Mouse (Mus musculus): ENCODE measurements around the gene Ets1. TPM values are rescaled to one million over a fixed set of nuclear protein-coding genes. Genes with fewer than 3 reads are reported as not detected.

The Ets1 gene
- total RNA-seq, 4 experiments from 2014 or later = 9.7 to 11.3 (median 10.7) TPM

- no peak for DNase-seq (ENCODE audit: low spot score in 2 of 2)
Observed at GRCm38 (mm10) chr9:32666611-32667517, 30.8 kb downstream of the Ets1 start.

- DNase-seq (ENCODE audit: low spot score in 2 of 2) = no peak
Observed at GRCm38 (mm10) chr9:32667518-32667908, 31.5 kb downstream of the Ets1 start.

- no peak for DNase-seq (ENCODE audit: low spot score in 2 of 2)
Observed at GRCm38 (mm10) chr9:32668075-32668673, 32.2 kb downstream of the Ets1 start.

GRCm38 (mm10) chr9:32669397-32669796 lies 33.4 kb downstream of the Ets1 start:
- DNase-seq (ENCODE audit: low spot score in 2 of 2) = no peak

GRCm38 (mm10) chr9:32671970-32672859 lies 36.2 kb downstream of the Ets1 start:
- DNase-seq (ENCODE audit: low spot score in 2 of 2) = no peak

- DNase-seq (ENCODE audit: low spot score in 2 of 2) = no peak
Observed at GRCm38 (mm10) chr9:32673923-32674322, 37.9 kb downstream of the Ets1 start.

- DNase-seq (ENCODE audit: low spot score in 2 of 2) = no peak
Observed at GRCm38 (mm10) chr9:32675671-32676409, 39.8 kb downstream of the Ets1 start.

GRCm38 (mm10) chr9:32676480-32676879 lies 40.5 kb downstream of the Ets1 start:
- DNase-seq (ENCODE audit: low spot score in 2 of 2) = no peak

- no peak for DNase-seq (ENCODE audit: low spot score in 2 of 2)
Observed at GRCm38 (mm10) chr9:32677646-32678045, 41.6 kb downstream of the Ets1 start.

- DNase-seq (ENCODE audit: low spot score in 2 of 2) = no peak
Observed at GRCm38 (mm10) chr9:32678120-32678757, 42.2 kb downstream of the Ets1 start.

- no peak for DNase-seq (ENCODE audit: low spot score in 2 of 2)
Observed at GRCm38 (mm10) chr9:32679531-32679930, 43.5 kb downstream of the Ets1 start.

- DNase-seq (ENCODE audit: low spot score in 2 of 2) = no peak
Observed at GRCm38 (mm10) chr9:32680201-32680600, 44.2 kb downstream of the Ets1 start.

GRCm38 (mm10) chr9:32685793-32686558 lies 50.0 kb downstream of the Ets1 start:
- DNase-seq (ENCODE audit: low spot score in 2 of 2) = no peak

- DNase-seq (ENCODE audit: low spot score in 2 of 2) = no peak
Observed at GRCm38 (mm10) chr9:32688351-32688750, 52.3 kb downstream of the Ets1 start.

- no peak for DNase-seq (ENCODE audit: low spot score in 2 of 2)
Observed at GRCm38 (mm10) chr9:32691151-32691925, 55.3 kb downstream of the Ets1 start.

- no peak for DNase-seq (ENCODE audit: low spot score in 2 of 2)
Observed at GRCm38 (mm10) chr9:32692944-32693343, 56.9 kb downstream of the Ets1 start.

- DNase-seq (ENCODE audit: low spot score in 2 of 2) = no peak
Observed at GRCm38 (mm10) chr9:32693411-32693810, 57.4 kb downstream of the Ets1 start.

GRCm38 (mm10) chr9:32694111-32694824 lies 58.2 kb downstream of the Ets1 start:
- DNase-seq (ENCODE audit: low spot score in 2 of 2) = no peak
